Mouse (Mus musculus) heart, embryonic 12.5 days (tissue): Measurements from ENCODE around the gene Thumpd2. TPM values are rescaled to one million over a fixed set of nuclear protein-coding genes. Genes with fewer than 3 reads are reported as not detected.

ENCODE experiments used
- ATAC-seq: fragments of 200-750 bp; cut with Nextera tagmentation; 2 replicates; pipeline ENCODE4 v1.8.0; 2017; ENCODE audit warnings: moderate TSS enrichment, moderate library complexity; ENCODE audit not compliant: insufficient number of reproducible peaks, low FRiP score
- H3K27ac ChIP-seq: fragments of 300-500 bp; sonication (generic); 2 replicates; pipeline ENCODE4 v1.5.1; 2016; ENCODE audit warnings: mild to moderate bottlenecking, moderate library complexity; ENCODE audit not compliant: poor library complexity, severe bottlenecking
- H3K27me3 ChIP-seq: fragments of 300-500 bp; sonication (generic); replicated peaks from 2 replicates; pipeline ENCODE4 v1.6.1; 2016; ENCODE audit warnings: mild to moderate bottlenecking, moderate library complexity
- H3K36me3 ChIP-seq: fragments of 300-500 bp; sonication (generic); 2 replicates; pipeline ENCODE4 v1.6.1; 2016; ENCODE audit warnings: mild to moderate bottlenecking, moderate library complexity
- H3K4me1 ChIP-seq: fragments of 300-500 bp; sonication (generic); replicated peaks from 2 replicates; pipeline ENCODE4 v1.6.1; 2016; ENCODE audit warnings: mild to moderate bottlenecking
- H3K4me2 ChIP-seq: fragments of 300-500 bp; sonication (generic); 2 replicates; pipeline ENCODE4 v1.6.1; 2016; ENCODE audit warnings: mild to moderate bottlenecking, moderate library complexity
- H3K4me3 ChIP-seq: fragments of 300-500 bp; sonication (generic); 2 replicates; pipeline ENCODE4 v1.5.1; 2016; ENCODE audit warnings: mild to moderate bottlenecking
- H3K9ac ChIP-seq: fragments of 300-500 bp; sonication (generic); 2 replicates; pipeline ENCODE4 v1.6.1; 2016; ENCODE audit warnings: mild to moderate bottlenecking, moderate library complexity
- H3K9me3 ChIP-seq: fragments of 300-500 bp; sonication (generic); replicated peaks from 2 replicates; pipeline ENCODE4 v1.6.1; 2016; ENCODE audit warnings: mild to moderate bottlenecking, moderate library complexity
- WGBS: fragments of 180-500 bp; shearing (Covaris S2); methylation state at CpG from one replicate; pipeline ENCODE4 v1.1.7; 2016; 5-methylcytosine and 5-hydroxymethylcytosine counted together
- polyA plus RNA-seq: library from polyadenylated mRNA; unstranded; fragments of >200 nt; fragmentation: Nextera tagmentation; extraction: Ambion mirVana; gene quantifications from 2 replicates; pipeline ENCODE4 v1.2.1, GENCODE M21; 2016

Gene Thumpd2
- polyA plus RNA-seq, 1 experiment from 2014 or later, result 11.6 TPM

- no peak overlapping the region for H3K27ac ChIP-seq
- no peak for ATAC-seq
- no peaks in the 10 kb centered on the region for H3K36me3 ChIP-seq
- H3K4me2 ChIP-seq, result no peak overlapping the region
- no peaks in the 10 kb centered on the region for H3K9me3 ChIP-seq
- H3K4me3 ChIP-seq, result no peak overlapping the region
- WGBS, result 95% methylated on average over 4 of the region's 4 CpGs
- H3K9ac ChIP-seq, result no peak overlapping the region
- no peaks in the 10 kb centered on the region for H3K27me3 ChIP-seq
- H3K4me1 ChIP-seq, result peaks cover 27% of the 10 kb centered on the region
Measured at GRCm38 (mm10) chr17:81001647-81002046, 63.2 kb downstream of the Thumpd2 start.

- Histone ChIP-seq H3K9me3 (no peaks in the 10 kb centered on the region), H3K4me1 (peaks cover 27% of the 10 kb centered on the region)
- 78% methylated on average over 12 of the region's 12 CpGs for WGBS
Measured at GRCm38 (mm10) chr17:81001010-81001409, 63.9 kb downstream of the Thumpd2 start.

GRCm38 (mm10) chr17:80998958-80999357 lies 65.9 kb downstream of the Thumpd2 start:
- Histone ChIP-seq H3K9me3 (no peaks in the 10 kb centered on the region), H3K27me3 (no peaks in the 10 kb centered on the region), H3K36me3 (no peaks in the 10 kb centered on the region), H3K4me2 (no peak overlapping the region), H3K4me3 (no peak overlapping the region), H3K9ac (no peak overlapping the region), H3K27ac (no peak overlapping the region), H3K4me1 (0 out of 2 replicates have a peak, but pooled peaks cover 13% of the 10 kb centered on the region)
- no peak for ATAC-seq
- 57% methylated on average over 6 of the region's 6 CpGs for WGBS

More at GRCm38 (mm10) chr17:81001010-81001409, 63.9 kb downstream of the Thumpd2 start:
- Histone ChIP-seq H3K4me3 (no peak overlapping the region), H3K27me3 (no peaks in the 10 kb centered on the region), H3K27ac (no peak overlapping the region), H3K4me2 (no peak overlapping the region), H3K9ac (no peak overlapping the region), H3K36me3 (no peaks in the 10 kb centered on the region)
- no peak for ATAC-seq

GRCm38 (mm10) chr17:80997226-80997625 lies 67.7 kb downstream of the Thumpd2 start:
- Histone ChIP-seq H3K27ac (no peak overlapping the region), H3K4me3 (no peak overlapping the region), H3K27me3 (no peaks in the 10 kb centered on the region), H3K36me3 (no peaks in the 10 kb centered on the region), H3K4me1 (0 out of 2 replicates have a peak, but pooled peaks cover 7% of the 10 kb centered on the region), H3K4me2 (no peak overlapping the region), H3K9ac (no peak overlapping the region), H3K9me3 (no peaks in the 10 kb centered on the region)
- ATAC-seq, result no peak
- 73% methylated on average over 2 of the region's 2 CpGs for WGBS

- H3K4me3 ChIP-seq, result no peak overlapping the region
- H3K4me1 ChIP-seq, result peaks cover 19% of the 10 kb centered on the region
- ATAC-seq, result 0 out of 2 replicates have a peak, but pooled peaks have one; percentile 9
- no peaks in the 10 kb centered on the region for H3K9me3 ChIP-seq
- 41% methylated on average over 8 of the region's 8 CpGs for WGBS
- H3K27me3 ChIP-seq, result no peaks in the 10 kb centered on the region
- no peaks in the 10 kb centered on the region for H3K36me3 ChIP-seq
- no peak overlapping the region for H3K4me2 ChIP-seq
- no peak overlapping the region for H3K9ac ChIP-seq
- no peak overlapping the region for H3K27ac ChIP-seq
Measured at GRCm38 (mm10) chr17:80991535-80992127, 73.3 kb downstream of the Thumpd2 start.

- H3K4me1 ChIP-seq, result peaks cover 14% of the 10 kb centered on the region; the same call in 1 of the 2 replicates
- H3K4me2 ChIP-seq, result no peak overlapping the region
- 71% methylated on average over 10 of the region's 10 CpGs for WGBS
- ATAC-seq, result no peak
- no peaks in the 10 kb centered on the region for H3K27me3 ChIP-seq
- no peak overlapping the region for H3K9ac ChIP-seq
- no peak overlapping the region for H3K27ac ChIP-seq
- H3K9me3 ChIP-seq, result 0 out of 2 replicates have a peak, but pooled peaks cover 3% of the 10 kb centered on the region
- H3K36me3 ChIP-seq, result no peaks in the 10 kb centered on the region
- H3K4me3 ChIP-seq, result no peak overlapping the region
Measured at GRCm38 (mm10) chr17:80982976-80983375, 81.9 kb downstream of the Thumpd2 start.

- Histone ChIP-seq H3K27ac (no peak overlapping the region), H3K9ac (no peak overlapping the region), H3K27me3 (no peaks in the 10 kb centered on the region), H3K4me3 (no peak overlapping the region), H3K4me2 (no peak overlapping the region), H3K4me1 (peaks cover 9% of the 10 kb centered on the region; the same call in 1 of the 2 replicates), H3K36me3 (no peaks in the 10 kb centered on the region), H3K9me3 (0 out of 2 replicates have a peak, but pooled peaks cover 3% of the 10 kb centered on the region)
- ATAC-seq, result no peak
- WGBS, result 17% methylated on average over 8 of the region's 8 CpGs
Measured at GRCm38 (mm10) chr17:80982412-80982787, 82.5 kb downstream of the Thumpd2 start.

GRCm38 (mm10) chr17:80981721-80982411 lies 83.0 kb downstream of the Thumpd2 start:
- no peak for ATAC-seq
- Histone ChIP-seq H3K27me3 (no peaks in the 10 kb centered on the region), H3K4me2 (no peak overlapping the region), H3K36me3 (no peaks in the 10 kb centered on the region), H3K9ac (no peak overlapping the region), H3K4me3 (no peak overlapping the region), H3K9me3 (0 out of 2 replicates have a peak, but pooled peaks cover 3% of the 10 kb centered on the region), H3K27ac (no peak overlapping the region), H3K4me1 (peaks cover 5% of the 10 kb centered on the region; the same call in 1 of the 2 replicates)
- WGBS, result 64% methylated on average over 12 of the region's 12 CpGs

- no peak overlapping the region for H3K27ac ChIP-seq
- peaks cover 3% of the 10 kb centered on the region; the same call in 1 of the 2 replicates for H3K9me3 ChIP-seq
- H3K4me1 ChIP-seq, result peaks cover 4% of the 10 kb centered on the region; the same call in 1 of the 2 replicates
- no peak overlapping the region for H3K4me2 ChIP-seq
- H3K4me3 ChIP-seq, result no peak overlapping the region
- H3K36me3 ChIP-seq, result no peaks in the 10 kb centered on the region
- no peaks in the 10 kb centered on the region for H3K27me3 ChIP-seq
- no peak overlapping the region for H3K9ac ChIP-seq
- ATAC-seq, result no peak
- 49% methylated on average over 10 of the region's 10 CpGs for WGBS
Measured at GRCm38 (mm10) chr17:80980096-80980495, 84.8 kb downstream of the Thumpd2 start.

GRCm38 (mm10) chr17:80977245-80977644 lies 87.6 kb downstream of the Thumpd2 start:
- Histone ChIP-seq H3K27ac (no peak overlapping the region), H3K9ac (no peak overlapping the region), H3K27me3 (no peaks in the 10 kb centered on the region), H3K4me1 (peaks cover 5% of the 10 kb centered on the region; the same call in 1 of the 2 replicates), H3K36me3 (no peaks in the 10 kb centered on the region), H3K4me2 (no peak overlapping the region), H3K4me3 (no peak overlapping the region), H3K9me3 (peaks cover 3% of the 10 kb centered on the region; the same call in 1 of the 2 replicates)
- WGBS, result 90% methylated on average over 5 of the region's 5 CpGs
- no peak for ATAC-seq
